Mouse (Mus musculus): ENCODE results near the gene Dnajc14. TPM values are rescaled to one million over a fixed set of nuclear protein-coding genes. Genes with fewer than 3 reads are reported as not detected.

Gene Dnajc14
- total RNA-seq (2021): 10 to 100 TPM; 20.1 to 26.2 TPM
- long read RNA-seq, experiment 1, full-length matches to known transcripts: 63 of 69 reads
- long read RNA-seq, experiment 1, partial matches to known transcripts: 1 of 69 reads
- long read RNA-seq, experiment 1, other reads (novel, unspliced or antisense): 5 of 69 reads
- long read RNA-seq, experiment 2, full-length matches to known transcripts: 44 of 52 reads
- long read RNA-seq, experiment 2, partial matches to known transcripts: 4 of 52 reads
- long read RNA-seq, experiment 2, other reads (novel, unspliced or antisense): 4 of 52 reads

- DNase-seq: peak; percentile 71
- no peak for TF ChIP-seq CTCF (IDR thresholded peaks at IDR 0.05)
- intact Hi-C loops (cut with DNase I): loop anchor here (2.0 to 10.0 kb wide), 2 partner anchors 55 to 179 kb away; partner anchors contain the start of gene Rps26
- peak within 1 kb of the TSS; percentile 92 for H3K4me3 ChIP-seq
- peak within 1 kb of the TSS; percentile 94 for H3K27ac ChIP-seq
Observed at GRCm38 (mm10) chr10:128803771-128804270, at the start of gene Dnajc14. TSS of gene Dnajc14 (plus strand) at chr10:128804062.

GRCm38 (mm10) chr10:128772895-128773294 lies 31.0 kb upstream of the Dnajc14 start:
- Histone ChIP-seq H3K4me3 (no peak overlapping the region), H3K27ac (no peak overlapping the region)
- DNase-seq: no peak
- intact Hi-C loops (cut with DNase I): no loop called here
- TF ChIP-seq CTCF (IDR thresholded peaks at IDR 0.05): peak; percentile 61

GRCm38 (mm10) chr10:128773685-128774084 lies 30.2 kb upstream of the Dnajc14 start:
- no peak overlapping the region for H3K27ac ChIP-seq
- peak; percentile 3; the same call in 1 of the 2 replicates for TF ChIP-seq CTCF (IDR thresholded peaks at IDR 0.05)
- intact Hi-C loops (cut with DNase I): no loop called here
- H3K4me3 ChIP-seq: no peak overlapping the region
- no peak for DNase-seq

- Histone ChIP-seq H3K4me3 (no peak overlapping the region; the same call in 1 of the 2 replicates), H3K27ac (peak overlapping the region; percentile 85)
- intact Hi-C loops (cut with DNase I): no loop called here
- no peak for DNase-seq
- TF ChIP-seq CTCF (IDR thresholded peaks at IDR 0.05): no peak
Observed at GRCm38 (mm10) chr10:128778441-128778840, 25.4 kb upstream of the Dnajc14 start.

GRCm38 (mm10) chr10:128779011-128779795 lies 24.7 kb upstream of the Dnajc14 start:
- H3K4me3 ChIP-seq: peak overlapping the region; percentile 50
- TF ChIP-seq CTCF (IDR thresholded peaks at IDR 0.05): no peak
- peak; percentile 90 for DNase-seq
- intact Hi-C loops (cut with DNase I): no loop called here
- H3K27ac ChIP-seq: peak overlapping the region; percentile 85

- Histone ChIP-seq H3K27ac (peak overlapping the region; percentile 85), H3K4me3 (no peak overlapping the region)
- intact Hi-C loops (cut with DNase I): no loop called here
- no peak for DNase-seq
- no peak for TF ChIP-seq CTCF (IDR thresholded peaks at IDR 0.05)
Observed at GRCm38 (mm10) chr10:128780200-128780599, 23.7 kb upstream of the Dnajc14 start.

- Histone ChIP-seq H3K27ac (peak within 1 kb of the TSS; percentile 56), H3K4me3 (peak within 1 kb of the TSS; percentile 67)
- no peak for TF ChIP-seq CTCF (IDR thresholded peaks at IDR 0.05)
- intact Hi-C loops (cut with DNase I): no loop called here
- no peak for DNase-seq
Observed at GRCm38 (mm10) chr10:128790398-128791124, 13.3 kb upstream of the Dnajc14 start, which contains the start of gene Mmp19. TSS of gene Mmp19 (plus strand) at chr10:128790910.

GRCm38 (mm10) chr10:128792041-128792440 lies 11.8 kb upstream of the Dnajc14 start:
- DNase-seq: no peak
- intact Hi-C loops (cut with DNase I): no loop called here
- peak; percentile 5; the same call in 1 of the 2 replicates for TF ChIP-seq CTCF (IDR thresholded peaks at IDR 0.05)

GRCm38 (mm10) chr10:128793258-128793657 lies 10.6 kb upstream of the Dnajc14 start:
- TF ChIP-seq CTCF (IDR thresholded peaks at IDR 0.05): no peak
- no peak overlapping the region for H3K4me3 ChIP-seq
- DNase-seq: no peak
- intact Hi-C loops (cut with DNase I): no loop called here
- H3K27ac ChIP-seq: no peak overlapping the region

More at GRCm38 (mm10) chr10:128792041-128792440, 11.8 kb upstream of the Dnajc14 start:
- Histone ChIP-seq H3K27ac (no peak overlapping the region), H3K4me3 (no peak overlapping the region)

- intact Hi-C loops (cut with DNase I): no loop called here
- DNase-seq: no peak
Observed at GRCm38 (mm10) chr10:128794391-128794790, 9.5 kb upstream of the Dnajc14 start.

GRCm38 (mm10) chr10:128795581-128795980 lies 8.3 kb upstream of the Dnajc14 start:
- no peak for TF ChIP-seq CTCF (IDR thresholded peaks at IDR 0.05)
- intact Hi-C loops (cut with DNase I): no loop called here
- Histone ChIP-seq H3K4me3 (no peak overlapping the region), H3K27ac (no peak overlapping the region)
- no peak for DNase-seq

More at GRCm38 (mm10) chr10:128794391-128794790, 9.5 kb upstream of the Dnajc14 start:
- Histone ChIP-seq H3K4me3 (no peak overlapping the region), H3K27ac (no peak overlapping the region)
- no peak for TF ChIP-seq CTCF (IDR thresholded peaks at IDR 0.05)

- intact Hi-C loops (cut with DNase I): no loop called here
- H3K4me3 ChIP-seq: no peak overlapping the region
- no peak for TF ChIP-seq CTCF (IDR thresholded peaks at IDR 0.05)
- no peak overlapping the region for H3K27ac ChIP-seq
- DNase-seq: no peak
Observed at GRCm38 (mm10) chr10:128798676-128799075, 5.2 kb upstream of the Dnajc14 start.

Measured in gastrocnemius, adult 2 months (tissue).